Mouse (Mus musculus): ENCODE measurements around the gene Gpha2. TPM values are rescaled to one million over a fixed set of nuclear protein-coding genes. Genes with fewer than 3 reads are reported as not detected.

The Gpha2 gene
- polyA plus RNA-seq, 1 experiment from 2014 or later = not detected

- Histone ChIP-seq H3K4me2 (no peak overlapping the region), H3K9me3 (no peaks in the 10 kb centered on the region), H3K4me1 (replicated peaks) (no peaks in the 10 kb centered on the region), H3K36me3 (0 out of 2 replicates have a peak, but pooled peaks cover under 1% of the 10 kb centered on the region), H3K4me3 (no peak overlapping the region), H3K27me3 (peaks cover 6% of the 10 kb centered on the region; the same call in 1 of the 2 replicates), H3K9ac (no peak overlapping the region), H3K27ac (replicated peaks) (no peak overlapping the region)
- ATAC-seq (ENCODE audit: low read depth) = peak; percentile 70
- 14% methylated on average over 8 of the region's 8 CpGs for WGBS
Observed at GRCm38 (mm10) chr19:6268170-6268528, 42.0 kb downstream of the Gpha2 start.

GRCm38 (mm10) chr19:6268670-6269132, 42.5 kb downstream of the Gpha2 start:
- H3K36me3 ChIP-seq = no peaks in the 10 kb centered on the region
- H3K4me2 ChIP-seq = no peak overlapping the region
- H3K4me3 ChIP-seq = no peak overlapping the region
- H3K9ac ChIP-seq = no peak overlapping the region
- H3K4me1 ChIP-seq (replicated peaks) = no peaks in the 10 kb centered on the region
- 85% methylated on average over 7 of the region's 7 CpGs for WGBS
- no peak for ATAC-seq (ENCODE audit: low read depth)
- H3K27ac ChIP-seq (replicated peaks) = no peak overlapping the region
- H3K9me3 ChIP-seq = no peaks in the 10 kb centered on the region
- H3K27me3 ChIP-seq = peaks cover 6% of the 10 kb centered on the region; the same call in 1 of the 2 replicates

GRCm38 (mm10) chr19:6269798-6270475, 43.8 kb downstream of the Gpha2 start:
- Histone ChIP-seq H3K4me3 (no peak overlapping the region), H3K9me3 (no peaks in the 10 kb centered on the region), H3K27me3 (peaks cover 6% of the 10 kb centered on the region; the same call in 1 of the 2 replicates), H3K4me2 (no peak overlapping the region), H3K9ac (no peak overlapping the region), H3K27ac (replicated peaks) (no peak overlapping the region), H3K36me3 (no peaks in the 10 kb centered on the region), H3K4me1 (replicated peaks) (no peaks in the 10 kb centered on the region)
- 90% methylated on average over 8 of the region's 8 CpGs for WGBS
- ATAC-seq (ENCODE audit: low read depth) = no peak

- H3K9ac ChIP-seq = peak overlapping the region; percentile 38; the same call in 1 of the 2 replicates
- WGBS = 66% methylated on average over 9 of the region's 9 CpGs
Observed at GRCm38 (mm10) chr19:6270661-6271060, 44.5 kb downstream of the Gpha2 start.

GRCm38 (mm10) chr19:6271206-6271605, 45.0 kb downstream of the Gpha2 start:
- Histone ChIP-seq H3K4me2 (no peak overlapping the region), H3K9me3 (no peaks in the 10 kb centered on the region), H3K27me3 (peaks cover 6% of the 10 kb centered on the region; the same call in 1 of the 2 replicates), H3K4me3 (no peak overlapping the region), H3K4me1 (replicated peaks) (peaks cover 10% of the 10 kb centered on the region), H3K9ac (peak overlapping the region; percentile 38; the same call in 1 of the 2 replicates), H3K36me3 (no peaks in the 10 kb centered on the region), H3K27ac (replicated peaks) (no peak overlapping the region)
- no peak for ATAC-seq (ENCODE audit: low read depth)
- 34% methylated on average over 8 of the region's 8 CpGs for WGBS

More at GRCm38 (mm10) chr19:6270661-6271060, 44.5 kb downstream of the Gpha2 start:
- Histone ChIP-seq H3K36me3 (no peaks in the 10 kb centered on the region), H3K27me3 (peaks cover 6% of the 10 kb centered on the region; the same call in 1 of the 2 replicates), H3K4me1 (replicated peaks) (peaks cover 5% of the 10 kb centered on the region), H3K9me3 (no peaks in the 10 kb centered on the region), H3K4me3 (no peak overlapping the region), H3K4me2 (no peak overlapping the region), H3K27ac (replicated peaks) (no peak overlapping the region)
- no peak for ATAC-seq (ENCODE audit: low read depth)

- no peak overlapping the region for H3K9ac ChIP-seq
- H3K27me3 ChIP-seq = peaks cover 6% of the 10 kb centered on the region; the same call in 1 of the 2 replicates
- H3K4me1 ChIP-seq (replicated peaks) = peaks cover 11% of the 10 kb centered on the region
- no peak overlapping the region for H3K27ac ChIP-seq (replicated peaks)
- no peaks in the 10 kb centered on the region for H3K36me3 ChIP-seq
- 73% methylated on average over 7 of the region's 7 CpGs for WGBS
- no peak overlapping the region for H3K4me2 ChIP-seq
- H3K9me3 ChIP-seq = no peaks in the 10 kb centered on the region
- ATAC-seq (ENCODE audit: low read depth) = no peak
- H3K4me3 ChIP-seq = no peak overlapping the region
Observed at GRCm38 (mm10) chr19:6272053-6272452, 45.9 kb downstream of the Gpha2 start.

GRCm38 (mm10) chr19:6272738-6273137, 46.6 kb downstream of the Gpha2 start:
- Histone ChIP-seq H3K4me1 (replicated peaks) (peaks cover 14% of the 10 kb centered on the region), H3K36me3 (no peaks in the 10 kb centered on the region), H3K27me3 (peaks cover 6% of the 10 kb centered on the region; the same call in 1 of the 2 replicates), H3K27ac (replicated peaks) (no peak overlapping the region), H3K4me3 (no peak overlapping the region), H3K9me3 (no peaks in the 10 kb centered on the region), H3K9ac (no peak overlapping the region), H3K4me2 (no peak overlapping the region)
- WGBS = 86% methylated on average over 4 of the region's 4 CpGs
- no peak for ATAC-seq (ENCODE audit: low read depth)

GRCm38 (mm10) chr19:6273592-6273991, 47.4 kb downstream of the Gpha2 start:
- H3K9me3 ChIP-seq = no peaks in the 10 kb centered on the region
- ATAC-seq (ENCODE audit: low read depth) = no peak

GRCm38 (mm10) chr19:6273998-6274608, 47.9 kb downstream of the Gpha2 start:
- H3K27me3 ChIP-seq = peaks cover 6% of the 10 kb centered on the region; the same call in 1 of the 2 replicates
- no peak for ATAC-seq (ENCODE audit: low read depth)
- no peak overlapping the region for H3K4me2 ChIP-seq
- no peak overlapping the region for H3K27ac ChIP-seq (replicated peaks)
- H3K4me3 ChIP-seq = no peak overlapping the region
- H3K9me3 ChIP-seq = no peaks in the 10 kb centered on the region
- peaks cover 28% of the 10 kb centered on the region for H3K4me1 ChIP-seq (replicated peaks)
- H3K9ac ChIP-seq = no peak overlapping the region
- no peaks in the 10 kb centered on the region for H3K36me3 ChIP-seq
- WGBS = 82% methylated on average over 13 of the region's 13 CpGs

More at GRCm38 (mm10) chr19:6273592-6273991, 47.4 kb downstream of the Gpha2 start:
- Histone ChIP-seq H3K4me1 (replicated peaks) (peaks cover 23% of the 10 kb centered on the region), H3K27ac (replicated peaks) (no peak overlapping the region), H3K4me2 (no peak overlapping the region), H3K9ac (no peak overlapping the region), H3K36me3 (no peaks in the 10 kb centered on the region), H3K4me3 (no peak overlapping the region), H3K27me3 (peaks cover 6% of the 10 kb centered on the region; the same call in 1 of the 2 replicates)
- 84% methylated on average over 4 of the region's 4 CpGs for WGBS

- peaks cover 10% of the 10 kb centered on the region for H3K36me3 ChIP-seq
- H3K27ac ChIP-seq (replicated peaks) = peak overlapping the region; percentile 83
- H3K4me2 ChIP-seq = peak overlapping the region; percentile 78
- 9% methylated on average over 15 of the region's 15 CpGs for WGBS
- peak overlapping the region; percentile 93 for H3K4me3 ChIP-seq
- H3K9ac ChIP-seq = peak overlapping the region; percentile 73
- no peaks in the 10 kb centered on the region for H3K9me3 ChIP-seq
- peak; percentile 25; the same call in 1 of the 2 replicates for ATAC-seq (ENCODE audit: low read depth)
- peaks cover 46% of the 10 kb centered on the region for H3K4me1 ChIP-seq (replicated peaks)
- peaks cover 6% of the 10 kb centered on the region; the same call in 1 of the 2 replicates for H3K27me3 ChIP-seq
Observed at GRCm38 (mm10) chr19:6275740-6276389, 49.7 kb downstream of the Gpha2 start.

GRCm38 (mm10) chr19:6276426-6277421, 50.5 kb downstream of the Gpha2 start, which contains the start of gene Ehd1:
Gene Ehd1 (plus strand): TSS chr19:6276725.
- peaks cover 50% of the 10 kb centered on the region for H3K4me1 ChIP-seq (replicated peaks)
- H3K9ac ChIP-seq = peak within 1 kb of the TSS; percentile 92
- peaks cover 3% of the 10 kb centered on the region; the same call in 1 of the 2 replicates for H3K27me3 ChIP-seq
- peak; percentile 96 for ATAC-seq (ENCODE audit: low read depth)
- under 1% methylated on average over 106 of the region's 106 CpGs for WGBS
- no peaks in the 10 kb centered on the region for H3K9me3 ChIP-seq
- H3K4me3 ChIP-seq = peak within 1 kb of the TSS; percentile 93
- peak within 1 kb of the TSS; percentile 78 for H3K4me2 ChIP-seq
- peaks cover 18% of the 10 kb centered on the region for H3K36me3 ChIP-seq
- H3K27ac ChIP-seq (replicated peaks) = peak within 1 kb of the TSS; percentile 84

All from neural tube, embryonic 13.5 days (tissue).